Comparison of ENCODE assay signal across 22 mouse cellular contexts in the genomic region with DNA sequence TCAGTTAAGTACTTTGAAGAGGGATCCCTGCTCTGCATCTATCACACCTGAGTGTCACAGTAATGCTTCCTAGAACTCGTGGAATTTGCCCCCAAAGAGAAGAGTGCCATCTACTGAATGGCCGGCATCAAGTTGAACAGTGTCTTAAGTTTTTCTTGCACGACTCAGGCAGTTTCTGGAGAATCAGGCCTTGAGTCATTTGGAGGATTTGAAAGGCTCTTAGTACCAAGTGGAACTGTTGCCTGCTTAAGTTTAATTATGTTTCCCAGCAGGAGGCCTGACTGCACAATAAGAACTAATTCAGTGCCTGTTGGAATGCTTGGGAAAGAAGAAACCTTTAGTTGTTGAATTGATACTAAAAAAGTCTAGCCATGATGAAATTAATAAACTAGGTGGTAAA. TPM values are rescaled to one million over a fixed set of nuclear protein-coding genes. Genes with fewer than 3 reads are reported as not detected.
DNase-seq lines count a peak whose midpoint lies in the region; ATAC-seq and TF ChIP-seq lines count a peak whose summit lies in the region.
"Had no signal": no experiment of that assay in that cellular context is flagged by ENCODE, and none has a peak within 500 bp of the region (broad histone marks: within the 10 kb centered on the region; RNA-seq: fewer than 3 reads in every experiment).

No protein-coding gene starts in this region.

- H3K27me3 ChIP-seq in heart, embryonic 15.5 days: no peaks in the 10 kb centered on the region
- H3K27me3 ChIP-seq in heart, adult 2 months (ENCODE audit: control insufficient read depth, insufficient read depth, low read length): no peaks in the 10 kb centered on the region
- H3K27me3 ChIP-seq: embryonic facial prominence, embryonic 13.5 days; forebrain, embryonic 12.5 days; liver, embryonic 13.5 days; midbrain, embryonic 12.5 days had no signal

- peak overlapping the region; percentile 30; the same call in 1 of the 2 replicates for H3K27ac ChIP-seq in heart, embryonic 15.5 days
- no peak overlapping the region for H3K27ac ChIP-seq in heart, adult 2 months
- H3K27ac ChIP-seq: embryonic facial prominence, embryonic 13.5 days; forebrain, embryonic 12.5 days; hindbrain, embryonic 10.5 days; liver, embryonic 13.5 days; midbrain, embryonic 12.5 days had no signal

- TF ChIP-seq EP300 in heart, adult 2 months (IDR thresholded peaks at IDR 0.05; ENCODE audit: insufficient read depth, low read depth, low read length): no peak

- peaks cover 7% of the 10 kb centered on the region for H3K79me2 ChIP-seq in heart, adult 2 months (replicated peaks; ENCODE audit: control insufficient read depth, insufficient read depth, low read length)

- DNase-seq in heart, adult 11 months: peak; percentile 74
- no peak for DNase-seq in heart, postnatal 14 days
- no peak for DNase-seq in heart, adult 2 months
- peak; percentile 37 for DNase-seq in kidney, adult 9 months
- no peak for DNase-seq in kidney, postnatal 4 days
- peak; percentile 58 for DNase-seq in brain, embryonic 14.5 days (ENCODE audit: low read depth)
- DNase-seq in left cerebral cortex, adult 8-10 months (ENCODE audit: low spot score in 2 of 2): no peak
- DNase-seq: adrenal gland, postnatal 10 days; cerebellum, adult 9-11 months; gastrocnemius, postnatal 25 days; kidney, postnatal 14 days; liver, embryonic 13.5 days; lung, adult 2 months; thymus, adult 18-20 months; thymus, postnatal 36 days had no signal

- H3K9ac ChIP-seq in heart, embryonic 15.5 days: no peak overlapping the region
- H3K9ac ChIP-seq in heart, adult 2 months (ENCODE audit: low read depth, low read length): no peak overlapping the region
- H3K9ac ChIP-seq: embryonic facial prominence, embryonic 13.5 days; forebrain, embryonic 12.5 days; liver, embryonic 13.5 days; midbrain, embryonic 12.5 days had no signal

- H3K4me1 ChIP-seq in heart, embryonic 15.5 days (replicated peaks): peaks cover 68% of the 10 kb centered on the region
- peaks cover 19% of the 10 kb centered on the region for H3K4me1 ChIP-seq in heart, adult 2 months (ENCODE audit: control insufficient read depth, insufficient read depth, low read length)

- no peak overlapping the region for H3K4me3 ChIP-seq in heart, embryonic 15.5 days
- H3K4me3 ChIP-seq in heart, adult 2 months: no peak overlapping the region
- H3K4me3 ChIP-seq: embryonic facial prominence, embryonic 13.5 days; erythroblast, embryonic 14.5 days; forebrain, embryonic 12.5 days; hindbrain, embryonic 10.5 days; liver, embryonic 13.5 days; midbrain, embryonic 12.5 days had no signal

- intact Hi-C loops in heart, postnatal 14 days (cut with DNase I): no loop called here
- intact Hi-C loops in heart, adult 2 months (cut with DNase I): loop anchor here (10.0 kb wide), 1 partner anchor 225 kb away; a partner anchor contains a TSS

- TF ChIP-seq CTCF in heart, adult 2 months (IDR thresholded peaks at IDR 0.05): no peak
- TF ChIP-seq CTCF in brain, embryonic 14.5 days (IDR thresholded peaks at IDR 0.05; ENCODE audit: borderline replicate concordance, extremely low read depth, insufficient read depth, insufficient read length): no peak

- H3K36me3 ChIP-seq in heart, embryonic 15.5 days: no peaks in the 10 kb centered on the region
- H3K36me3 ChIP-seq in heart, adult 2 months (ENCODE audit: control insufficient read depth, insufficient read depth, low read length): peaks cover 29% of the 10 kb centered on the region
- H3K36me3 ChIP-seq: embryonic facial prominence, embryonic 13.5 days; forebrain, embryonic 12.5 days; hindbrain, embryonic 10.5 days; liver, embryonic 13.5 days; midbrain, embryonic 12.5 days had no signal

- no peak for ATAC-seq in heart, embryonic 15.5 days (replicated peaks; ENCODE audit: insufficient number of reproducible peaks, insufficient read depth, low FRiP score, low read depth)
- ATAC-seq: CD4-positive, CD25-positive, alpha-beta regulatory T cell, adult 4 months had no signal

- TF ChIP-seq POLR2A in heart, adult 2 months (IDR thresholded peaks at IDR 0.05; ENCODE audit: insufficient read depth, low read depth, low read length): no peak
- no peak for TF ChIP-seq POLR2A in brain, embryonic 14.5 days (IDR thresholded peaks at IDR 0.05; ENCODE audit: borderline replicate concordance, extremely low read depth, insufficient read depth, insufficient read length, poor library complexity, severe bottlenecking)

- no peaks in the 10 kb centered on the region for H3K9me3 ChIP-seq in heart, embryonic 15.5 days (replicated peaks)
- H3K9me3 ChIP-seq: embryonic facial prominence, embryonic 13.5 days; forebrain, embryonic 12.5 days; hindbrain, embryonic 10.5 days; liver, embryonic 13.5 days; midbrain, embryonic 12.5 days had no signal

- no peak overlapping the region for H3K4me2 ChIP-seq in heart, embryonic 15.5 days
- H3K4me2 ChIP-seq: embryonic facial prominence, embryonic 13.5 days; forebrain, embryonic 12.5 days; liver, embryonic 13.5 days; midbrain, embryonic 12.5 days had no signal

- 34% methylated on average over 3 of the region's 3 CpGs for WGBS in heart, embryonic 15.5 days
- WGBS in heart, adult 2 months: 49% methylated on average over 3 of the region's 3 CpGs

RNA-seq across cellular contexts. Expression of a gene that starts 9.1 kb away (rescaled TPM):
- 10 to 100 TPM; 63.4 to 65.2 TPM for total RNA-seq in heart, postnatal 14 days (2021)
- polyA plus RNA-seq in heart, embryonic 15.5 days (2015; fragmentation: Nextera tagmentation; extraction: Ambion mirVana): 112 and 118 TPM in 2 replicates
- 10 to 100 TPM; 38.9 to 50.5 TPM for total RNA-seq in heart, adult 2 months (2021)
- 25.2 and 44.5 TPM in 2 replicates for polyA plus RNA-seq in heart, adult 2 months (2012; rRNA removed)
- polyA plus RNA-seq in brain, embryonic 14.5 days (2012; rRNA removed): 17.7 and 22.8 TPM in 2 replicates
- 100 to 1,000 TPM; 101 to 107 (median 105) TPM for total RNA-seq in left cerebral cortex, adult 8-10 months (2022)

Comparison
In these comparisons a context has a peak if more than half of its experiments do, and no peak if none do; other contexts are left out.
1. DNase-seq: peak in heart, adult 11 months (single experiment), kidney, adult 9 months (single experiment) and brain, embryonic 14.5 days (single experiment); none in heart, postnatal 14 days (0 of 2), heart, adult 2 months (0 of 2), kidney, postnatal 4 days (0 of 2) and left cerebral cortex, adult 8-10 months (0 of 2).